Mouse (Mus musculus): ENCODE measurements around the gene Zcchc24.

GRCm38 (mm10) chr14:25776294-25776693 is 7.5 kb upstream of the Zcchc24 start:
- TF ChIP-seq NANOG (IDR thresholded peaks at IDR 0.05; ENCODE audit: borderline replicate concordance, low read length), result no peak
- no peak for TF ChIP-seq CTCF (conservative IDR thresholded peaks at IDR 0.05; ENCODE audit: low read length)
- TF ChIP-seq POU5F1 (IDR thresholded peaks at IDR 0.05; ENCODE audit: borderline replicate concordance, low read length), result no peak

All from E14TG2a.4 (cell line).